Mouse (Mus musculus): Measurements from ENCODE around the gene Slc38a2. TPM values are rescaled to one million over a fixed set of nuclear protein-coding genes. Genes with fewer than 3 reads are reported as not detected.

Gene Slc38a2
- polyA plus RNA-seq, 1 experiment from 2014 or later, result 220 TPM

GRCm38 (mm10) chr15:96742591-96743241 is 43.2 kb upstream of the Slc38a2 start:
- DNase-seq (ENCODE audit: low spot score), result no peak
- H3K4me2 ChIP-seq (ENCODE audit: low read depth, low read length, severe bottlenecking), result no peak overlapping the region
- H3K4me3 ChIP-seq (ENCODE audit: low read depth, low read length), result no peak overlapping the region
- H3K36me3 ChIP-seq (ENCODE audit: control insufficient read depth, insufficient read depth, low read length), result no peaks in the 10 kb centered on the region
- H3K9ac ChIP-seq (ENCODE audit: low read length), result no peak overlapping the region
- H3K27ac ChIP-seq (ENCODE audit: low read depth, low read length), result no peak overlapping the region
- H3K4me1 ChIP-seq (replicated peaks; ENCODE audit: control insufficient read depth, insufficient read depth, low read length), result no peaks in the 10 kb centered on the region
- H3K9me3 ChIP-seq (ENCODE audit: control insufficient read depth, low read length), result no peaks in the 10 kb centered on the region
- no peaks in the 10 kb centered on the region for H3K27me3 ChIP-seq (ENCODE audit: control insufficient read depth, insufficient read depth, low read length)
- WGBS, result 86% methylated on average over 16 of the region's 16 CpGs
- ATAC-seq (replicated peaks; ENCODE audit: low FRiP score), result no peak

GRCm38 (mm10) chr15:96740865-96741561 is 41.5 kb upstream of the Slc38a2 start:
- Histone ChIP-seq H3K9me3 (ENCODE audit: control insufficient read depth, low read length) (no peaks in the 10 kb centered on the region), H3K4me3 (ENCODE audit: low read depth, low read length) (no peak overlapping the region), H3K9ac (ENCODE audit: low read length) (no peak overlapping the region), H3K27ac (ENCODE audit: low read depth, low read length) (no peak overlapping the region), H3K4me1 (replicated peaks; ENCODE audit: control insufficient read depth, insufficient read depth, low read length) (no peaks in the 10 kb centered on the region), H3K27me3 (ENCODE audit: control insufficient read depth, insufficient read depth, low read length) (no peaks in the 10 kb centered on the region), H3K4me2 (ENCODE audit: low read depth, low read length, severe bottlenecking) (no peak overlapping the region), H3K36me3 (ENCODE audit: control insufficient read depth, insufficient read depth, low read length) (no peaks in the 10 kb centered on the region)
- 91% methylated on average over 7 of the region's 7 CpGs for WGBS
- no peak for ATAC-seq (replicated peaks; ENCODE audit: low FRiP score)
- DNase-seq (ENCODE audit: low spot score), result no peak

- Histone ChIP-seq H3K4me3 (ENCODE audit: low read depth, low read length) (no peak overlapping the region), H3K9me3 (ENCODE audit: control insufficient read depth, low read length) (no peaks in the 10 kb centered on the region), H3K27ac (ENCODE audit: low read depth, low read length) (no peak overlapping the region), H3K4me2 (ENCODE audit: low read depth, low read length, severe bottlenecking) (no peak overlapping the region), H3K36me3 (ENCODE audit: control insufficient read depth, insufficient read depth, low read length) (no peaks in the 10 kb centered on the region), H3K9ac (ENCODE audit: low read length) (no peak overlapping the region), H3K27me3 (ENCODE audit: control insufficient read depth, insufficient read depth, low read length) (no peaks in the 10 kb centered on the region), H3K4me1 (replicated peaks; ENCODE audit: control insufficient read depth, insufficient read depth, low read length) (no peaks in the 10 kb centered on the region)
- 87% methylated on average over 4 of the region's 4 CpGs for WGBS
- no peak for ATAC-seq (replicated peaks; ENCODE audit: low FRiP score)
- no peak for DNase-seq (ENCODE audit: low spot score)
Observed at GRCm38 (mm10) chr15:96740091-96740490, 40.6 kb upstream of the Slc38a2 start.

- 87% methylated on average over 15 of the region's 15 CpGs for WGBS
- Histone ChIP-seq H3K9me3 (ENCODE audit: control insufficient read depth, low read length) (no peaks in the 10 kb centered on the region), H3K9ac (ENCODE audit: low read length) (no peak overlapping the region), H3K36me3 (ENCODE audit: control insufficient read depth, insufficient read depth, low read length) (no peaks in the 10 kb centered on the region), H3K4me3 (ENCODE audit: low read depth, low read length) (no peak overlapping the region), H3K27me3 (ENCODE audit: control insufficient read depth, insufficient read depth, low read length) (no peaks in the 10 kb centered on the region), H3K4me1 (replicated peaks; ENCODE audit: control insufficient read depth, insufficient read depth, low read length) (no peaks in the 10 kb centered on the region), H3K27ac (ENCODE audit: low read depth, low read length) (no peak overlapping the region), H3K4me2 (ENCODE audit: low read depth, low read length, severe bottlenecking) (no peak overlapping the region)
- DNase-seq (ENCODE audit: low spot score) (no peak), ATAC-seq (replicated peaks; ENCODE audit: low FRiP score) (no peak)
Observed at GRCm38 (mm10) chr15:96736663-96737385, 37.3 kb upstream of the Slc38a2 start.

- ATAC-seq (replicated peaks; ENCODE audit: low FRiP score) (no peak), DNase-seq (ENCODE audit: low spot score) (no peak)
- WGBS, result 81% methylated on average over 15 of the region's 15 CpGs
Observed at GRCm38 (mm10) chr15:96735562-96736160, 36.1 kb upstream of the Slc38a2 start.

GRCm38 (mm10) chr15:96734423-96734822 is 34.9 kb upstream of the Slc38a2 start:
- no peak for DNase-seq (ENCODE audit: low spot score)
- H3K9ac ChIP-seq (ENCODE audit: low read length), result no peak overlapping the region
- no peaks in the 10 kb centered on the region for H3K27me3 ChIP-seq (ENCODE audit: control insufficient read depth, insufficient read depth, low read length)
- no peaks in the 10 kb centered on the region for H3K9me3 ChIP-seq (ENCODE audit: control insufficient read depth, low read length)
- no peak overlapping the region for H3K4me3 ChIP-seq (ENCODE audit: low read depth, low read length)
- H3K36me3 ChIP-seq (ENCODE audit: control insufficient read depth, insufficient read depth, low read length), result no peaks in the 10 kb centered on the region
- no peak for ATAC-seq (replicated peaks; ENCODE audit: low FRiP score)
- no peaks in the 10 kb centered on the region for H3K4me1 ChIP-seq (replicated peaks; ENCODE audit: control insufficient read depth, insufficient read depth, low read length)
- no peak overlapping the region for H3K27ac ChIP-seq (ENCODE audit: low read depth, low read length)
- 91% methylated on average over 7 of the region's 7 CpGs for WGBS
- no peak overlapping the region for H3K4me2 ChIP-seq (ENCODE audit: low read depth, low read length, severe bottlenecking)

More at GRCm38 (mm10) chr15:96735562-96736160, 36.1 kb upstream of the Slc38a2 start:
- Histone ChIP-seq H3K4me3 (ENCODE audit: low read depth, low read length) (no peak overlapping the region), H3K27ac (ENCODE audit: low read depth, low read length) (no peak overlapping the region), H3K4me2 (ENCODE audit: low read depth, low read length, severe bottlenecking) (no peak overlapping the region), H3K9ac (ENCODE audit: low read length) (no peak overlapping the region), H3K27me3 (ENCODE audit: control insufficient read depth, insufficient read depth, low read length) (no peaks in the 10 kb centered on the region), H3K4me1 (replicated peaks; ENCODE audit: control insufficient read depth, insufficient read depth, low read length) (no peaks in the 10 kb centered on the region), H3K36me3 (ENCODE audit: control insufficient read depth, insufficient read depth, low read length) (no peaks in the 10 kb centered on the region), H3K9me3 (ENCODE audit: control insufficient read depth, low read length) (no peaks in the 10 kb centered on the region)

- H3K27ac ChIP-seq (ENCODE audit: low read depth, low read length), result no peak overlapping the region
- ATAC-seq (replicated peaks; ENCODE audit: low FRiP score) (no peak), DNase-seq (ENCODE audit: low spot score) (no peak)
- no peak overlapping the region for H3K4me2 ChIP-seq (ENCODE audit: low read depth, low read length, severe bottlenecking)
- H3K9me3 ChIP-seq (ENCODE audit: control insufficient read depth, low read length), result no peaks in the 10 kb centered on the region
- H3K27me3 ChIP-seq (ENCODE audit: control insufficient read depth, insufficient read depth, low read length), result no peaks in the 10 kb centered on the region
- no peaks in the 10 kb centered on the region for H3K36me3 ChIP-seq (ENCODE audit: control insufficient read depth, insufficient read depth, low read length)
- H3K4me3 ChIP-seq (ENCODE audit: low read depth, low read length), result no peak overlapping the region
- no peak overlapping the region for H3K9ac ChIP-seq (ENCODE audit: low read length)
- 93% methylated on average over 9 of the region's 9 CpGs for WGBS
- H3K4me1 ChIP-seq (replicated peaks; ENCODE audit: control insufficient read depth, insufficient read depth, low read length), result 0 out of 2 replicates have a peak, but pooled peaks cover 2% of the 10 kb centered on the region
Observed at GRCm38 (mm10) chr15:96730416-96730815, 30.9 kb upstream of the Slc38a2 start.

GRCm38 (mm10) chr15:96729785-96730184 is 30.3 kb upstream of the Slc38a2 start:
- H3K9ac ChIP-seq (ENCODE audit: low read length), result no peak overlapping the region
- no peaks in the 10 kb centered on the region for H3K9me3 ChIP-seq (ENCODE audit: control insufficient read depth, low read length)
- 0 out of 2 replicates have a peak, but pooled peaks cover 2% of the 10 kb centered on the region for H3K4me1 ChIP-seq (replicated peaks; ENCODE audit: control insufficient read depth, insufficient read depth, low read length)
- no peak for DNase-seq (ENCODE audit: low spot score)
- H3K27ac ChIP-seq (ENCODE audit: low read depth, low read length), result no peak overlapping the region
- no peak overlapping the region for H3K4me2 ChIP-seq (ENCODE audit: low read depth, low read length, severe bottlenecking)
- H3K36me3 ChIP-seq (ENCODE audit: control insufficient read depth, insufficient read depth, low read length), result no peaks in the 10 kb centered on the region
- no peaks in the 10 kb centered on the region for H3K27me3 ChIP-seq (ENCODE audit: control insufficient read depth, insufficient read depth, low read length)
- WGBS, result 92% methylated on average over 9 of the region's 9 CpGs
- no peak overlapping the region for H3K4me3 ChIP-seq (ENCODE audit: low read depth, low read length)
- ATAC-seq (replicated peaks; ENCODE audit: low FRiP score), result no peak

Measured in forebrain, embryonic 11.5 days (tissue).